Mouse (Mus musculus): ENCODE data around the gene Gm31371. TPM values are rescaled to one million over a fixed set of nuclear protein-coding genes. Genes with fewer than 3 reads are reported as not detected.

Gm31371 gene
- total and polyA plus RNA-seq, 2 experiments from 2014 or later = 0.10 TPM; not detected in 1

Other genes with a start within 250 kb of the Gm31371 start
- gene 4930467E23Rik, start 173.8 kb upstream of the Gm31371 start, total RNA-seq (2014; rRNA removed) = 0.08 TPM in 1 of 2 replicates, not detected in the other
- not detected in 2 replicates for gene 4930467E23Rik, start 173.8 kb upstream of the Gm31371 start, polyA plus RNA-seq (2015; fragmentation: Nextera tagmentation; extraction: Ambion mirVana)